Mouse (Mus musculus): ENCODE results near the gene Tut4. TPM values are rescaled to one million over a fixed set of nuclear protein-coding genes. Genes with fewer than 3 reads are reported as not detected.
A peak's percentile ranks its signal among the peaks of the same experiment; 100 is the strongest.

Gene Tut4
- polyA plus RNA-seq, 1 experiment from 2014 or later, result 19.1 TPM

GRCm38 (mm10) chr4:108598306-108598705 is 139.1 kb downstream of the Tut4 start:
- H3K27me3 ChIP-seq (replicated peaks; ENCODE audit: control insufficient read depth, insufficient read depth, low read length), result no peaks in the 10 kb centered on the region
- H3K4me1 ChIP-seq (replicated peaks; ENCODE audit: control insufficient read depth, insufficient read depth, low read length), result no peaks in the 10 kb centered on the region
- peaks cover 3% of the 10 kb centered on the region; the same call in 1 of the 2 replicates for H3K36me3 ChIP-seq (ENCODE audit: control insufficient read depth, insufficient read depth)
- no peak overlapping the region for H3K9ac ChIP-seq (ENCODE audit: low read depth, low read length)
- no peaks in the 10 kb centered on the region for H3K9me3 ChIP-seq (ENCODE audit: control insufficient read depth)
- no peak overlapping the region for H3K27ac ChIP-seq (ENCODE audit: low read depth, low read length)
- no peak for ATAC-seq
- 75% methylated on average over 4 of the region's 4 CpGs for WGBS
- no peak overlapping the region for H3K4me3 ChIP-seq (ENCODE audit: low read depth, low read length)
- no peak for TF ChIP-seq CTCF (IDR thresholded peaks at IDR 0.05; ENCODE audit: low read depth)
- H3K4me2 ChIP-seq (replicated peaks; ENCODE audit: low read depth), result no peak overlapping the region

GRCm38 (mm10) chr4:108601870-108602269 is 142.6 kb downstream of the Tut4 start:
- no peak for TF ChIP-seq CTCF (IDR thresholded peaks at IDR 0.05; ENCODE audit: low read depth)
- peak overlapping the region; percentile 24 for H3K27ac ChIP-seq (ENCODE audit: low read depth, low read length)
- WGBS, result 56% methylated on average over 7 of the region's 7 CpGs
- peak; percentile 47; the same call in 1 of the 2 replicates for ATAC-seq
- H3K27me3 ChIP-seq (replicated peaks; ENCODE audit: control insufficient read depth, insufficient read depth, low read length), result no peaks in the 10 kb centered on the region
- H3K36me3 ChIP-seq (ENCODE audit: control insufficient read depth, insufficient read depth), result peaks cover 32% of the 10 kb centered on the region
- H3K4me1 ChIP-seq (replicated peaks; ENCODE audit: control insufficient read depth, insufficient read depth, low read length), result no peaks in the 10 kb centered on the region
- H3K9me3 ChIP-seq (ENCODE audit: control insufficient read depth), result no peaks in the 10 kb centered on the region
- no peak overlapping the region for H3K4me3 ChIP-seq (ENCODE audit: low read depth, low read length)
- H3K4me2 ChIP-seq (replicated peaks; ENCODE audit: low read depth), result peak overlapping the region; percentile 33
- H3K9ac ChIP-seq (ENCODE audit: low read depth, low read length), result no peak overlapping the region

DNA sequence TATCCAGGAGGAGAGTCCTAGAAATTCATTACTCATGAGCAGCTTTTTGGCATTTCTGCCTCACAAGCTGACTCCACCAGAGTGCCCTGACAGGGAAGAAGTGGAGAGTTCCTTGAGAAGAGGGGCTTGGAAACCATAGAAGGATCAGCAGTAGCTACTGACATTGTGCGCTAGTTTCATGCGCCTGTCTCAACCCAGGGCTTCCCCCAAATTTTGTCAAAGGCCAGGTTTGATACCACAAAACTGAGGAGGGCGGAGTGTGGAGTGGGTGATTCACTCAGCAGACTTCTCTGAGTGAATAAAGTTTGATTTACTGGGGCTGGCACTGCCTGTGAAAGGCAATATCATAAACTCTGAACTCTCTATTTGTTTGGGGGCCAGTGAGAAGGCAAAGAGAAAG is 149.4 kb downstream of the Tut4 start:
- no peak for ATAC-seq
- Histone ChIP-seq H3K9ac (ENCODE audit: low read depth, low read length) (no peak overlapping the region), H3K27me3 (replicated peaks; ENCODE audit: control insufficient read depth, insufficient read depth, low read length) (no peaks in the 10 kb centered on the region), H3K4me1 (replicated peaks; ENCODE audit: control insufficient read depth, insufficient read depth, low read length) (no peaks in the 10 kb centered on the region), H3K4me3 (ENCODE audit: low read depth, low read length) (no peak overlapping the region), H3K36me3 (ENCODE audit: control insufficient read depth, insufficient read depth) (peaks cover 30% of the 10 kb centered on the region), H3K4me2 (replicated peaks; ENCODE audit: low read depth) (no peak overlapping the region), H3K9me3 (ENCODE audit: control insufficient read depth) (no peaks in the 10 kb centered on the region), H3K27ac (ENCODE audit: low read depth, low read length) (no peak overlapping the region)
- 91% methylated on average over 3 of the region's 3 CpGs for WGBS
- TF ChIP-seq CTCF (IDR thresholded peaks at IDR 0.05; ENCODE audit: low read depth), result no peak

Other genes with a start within 250 kb of the Tut4 start
- 0.10 and 0.18 TPM in 2 replicates for gene Zyg11a, start 241.4 kb upstream of the Tut4 start, polyA plus RNA-seq (2015; fragmentation: Nextera tagmentation; extraction: Ambion mirVana)
- gene Zyg11b, start 158.3 kb upstream of the Tut4 start, polyA plus RNA-seq (2015; fragmentation: Nextera tagmentation; extraction: Ambion mirVana), result 4.0 and 4.3 TPM in 2 replicates
- gene Coa7, start 131.3 kb upstream of the Tut4 start, polyA plus RNA-seq (2015; fragmentation: Nextera tagmentation; extraction: Ambion mirVana), result 83.6 and 91.4 TPM in 2 replicates
- 0.50 and 0.55 TPM in 2 replicates for gene Shisal2a, start 76.1 kb upstream of the Tut4 start, polyA plus RNA-seq (2015; fragmentation: Nextera tagmentation; extraction: Ambion mirVana)
- gene Gpx7, start 52.5 kb upstream of the Tut4 start, polyA plus RNA-seq (2015; fragmentation: Nextera tagmentation; extraction: Ambion mirVana), result 21.7 and 22.9 TPM in 2 replicates
- gene Prpf38a, start 119.9 kb downstream of the Tut4 start, polyA plus RNA-seq (2015; fragmentation: Nextera tagmentation; extraction: Ambion mirVana), result 64.1 and 65.2 TPM in 2 replicates
- 3.1 and 3.2 TPM in 2 replicates for gene Orc1, start 120.0 kb downstream of the Tut4 start, polyA plus RNA-seq (2015; fragmentation: Nextera tagmentation; extraction: Ambion mirVana)
- 25.7 and 26.7 TPM in 2 replicates for gene Cc2d1b, start 160.5 kb downstream of the Tut4 start, polyA plus RNA-seq (2015; fragmentation: Nextera tagmentation; extraction: Ambion mirVana)